Mouse (Mus musculus): ENCODE results near the gene Ehd2.

Gene Ehd2

GRCm38 (mm10) chr7:15907971-15908590 is 59.3 kb downstream of the Ehd2 start:
- DNase-seq (ENCODE audit: low spot score) = no peak

DNA sequence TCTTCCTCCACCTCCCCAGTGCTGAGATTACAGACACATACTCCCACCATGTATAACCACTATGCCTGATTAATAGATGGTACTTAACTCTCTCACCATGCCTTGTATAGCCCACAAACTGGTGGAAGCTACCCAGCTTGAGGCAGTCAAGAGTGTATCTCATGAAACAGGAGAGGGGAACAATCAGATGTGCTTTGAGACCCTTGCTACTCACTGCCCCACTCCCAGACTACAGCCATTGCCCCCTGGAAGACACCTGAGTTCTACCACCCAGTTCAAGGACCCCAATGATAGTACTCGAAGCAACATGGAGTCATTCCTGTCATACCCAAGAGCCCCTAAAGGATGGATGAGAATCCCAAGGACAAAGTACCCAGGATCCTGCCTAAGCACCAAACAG is 60.8 kb downstream of the Ehd2 start:
- DNase-seq (ENCODE audit: low spot score) = no peak

DNA sequence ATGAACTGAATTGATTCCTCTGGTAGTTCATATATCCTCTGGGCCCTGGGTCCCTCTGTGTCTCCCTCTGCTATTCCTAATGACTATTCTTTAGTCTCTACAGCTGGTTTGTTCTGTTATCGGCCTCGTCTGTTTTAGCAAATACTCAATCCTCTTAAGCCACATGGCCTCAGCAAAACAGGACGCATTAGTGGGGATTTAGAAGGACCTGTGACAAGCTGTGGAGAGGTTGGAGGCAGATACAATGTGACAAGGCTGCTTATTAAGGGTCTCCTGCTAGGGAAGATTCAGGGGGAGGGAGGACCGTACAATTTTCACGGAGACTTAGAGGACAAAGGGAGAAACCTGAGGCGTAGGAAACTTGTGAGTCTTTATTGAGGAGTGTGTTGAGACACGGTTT is 61.5 kb downstream of the Ehd2 start:
- no peak for DNase-seq (ENCODE audit: low spot score)

DNA sequence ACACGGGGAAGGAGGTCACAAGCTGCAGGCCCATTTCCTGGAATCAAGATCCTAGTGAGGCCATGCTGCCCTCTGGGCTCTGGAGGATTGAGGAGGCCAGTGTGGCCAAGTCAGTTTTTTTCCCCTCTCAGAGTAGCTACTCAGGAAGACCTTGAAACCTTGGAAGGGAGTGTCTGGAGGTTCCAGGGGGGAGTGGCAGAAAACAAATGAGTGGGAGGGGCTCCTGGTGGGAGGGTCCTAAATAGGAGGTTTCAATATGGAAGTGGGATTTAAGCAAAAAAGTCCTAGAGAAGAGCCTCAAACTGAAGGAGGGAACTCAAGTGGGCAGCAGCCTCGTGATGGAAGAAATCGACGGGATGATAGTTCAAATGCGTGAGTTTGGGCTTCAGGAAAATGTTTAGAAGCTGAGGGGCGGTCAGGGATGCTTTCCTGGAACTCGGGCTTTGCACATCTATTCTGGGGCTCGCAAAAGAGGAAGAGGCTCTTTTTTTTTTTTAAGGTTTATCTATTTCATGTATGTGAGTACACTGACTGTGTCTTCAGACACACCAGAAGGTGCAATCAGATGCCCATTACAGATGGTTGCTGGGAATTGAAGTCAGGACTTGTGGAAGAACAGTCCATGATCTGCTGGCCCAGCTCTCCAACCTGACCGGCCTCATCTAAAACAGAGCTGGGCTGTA is 65.9 kb downstream of the Ehd2 start:
- no peak for DNase-seq (ENCODE audit: low spot score)
